Comparison of ENCODE assay signal across 10 mouse cellular contexts in genomic region chr12:56691427-56692079, GRCm38 (mm10). TPM values are rescaled to one million over a fixed set of nuclear protein-coding genes. Genes with fewer than 3 reads are reported as not detected.
DNase-seq lines count a peak whose midpoint lies in the region; ATAC-seq and TF ChIP-seq lines count a peak whose summit lies in the region.
"Had no signal": no experiment of that assay in that cellular context is flagged by ENCODE, and none has a peak within 500 bp of the region (broad histone marks: within the 10 kb centered on the region; RNA-seq: fewer than 3 reads in every experiment).

Pax9 (plus strand) TSS chr12:56691767.

- no peak for TF ChIP-seq POLR2A in brain, embryonic 14.5 days (IDR thresholded peaks at IDR 0.05; ENCODE audit: borderline replicate concordance, extremely low read depth, insufficient read depth, insufficient read length, poor library complexity, severe bottlenecking)

- no peak within 1 kb of the TSS for H3K9ac ChIP-seq in hindbrain, embryonic 11.5 days (ENCODE audit: low read depth, low read length)
- no peak within 1 kb of the TSS for H3K9ac ChIP-seq in hindbrain, embryonic 13.5 days
- H3K9ac ChIP-seq in limb, embryonic 15.5 days = no peak within 1 kb of the TSS

- 0 out of 2 replicates have a peak within 1 kb of the TSS, but pooled peaks have one; percentile 3 for H3K4me2 ChIP-seq in hindbrain, embryonic 11.5 days (replicated peaks; ENCODE audit: low read depth, low read length)
- no peak within 1 kb of the TSS for H3K4me2 ChIP-seq in hindbrain, embryonic 13.5 days
- H3K4me2 ChIP-seq in limb, embryonic 15.5 days = peak within 1 kb of the TSS; percentile 42

- under 1% methylated on average over 31 of the region's 40 CpGs for WGBS in hindbrain, embryonic 11.5 days
- under 1% methylated on average over 39 of the region's 40 CpGs for WGBS in hindbrain, embryonic 13.5 days
- WGBS in limb, embryonic 15.5 days = 1% methylated on average over 40 of the region's 40 CpGs

- no peak for TF ChIP-seq CTCF in E14TG2a.4 (conservative IDR thresholded peaks at IDR 0.05; ENCODE audit: low read length)
- TF ChIP-seq CTCF in brain, embryonic 14.5 days (IDR thresholded peaks at IDR 0.05; ENCODE audit: borderline replicate concordance, extremely low read depth, insufficient read depth, insufficient read length) = no peak

- DNase-seq in hindbrain, embryonic 11.5 days (ENCODE audit: low spot score) = peak; percentile 62
- DNase-seq in brain, embryonic 14.5 days (ENCODE audit: low read depth) = peak; percentile 53
- no peak for DNase-seq in gastrocnemius, postnatal 25 days
- DNase-seq in adrenal gland, adult 8-10 months = no peak
- no peak for DNase-seq in cerebellum, adult 18-20 months
- DNase-seq: kidney, adult 2 months; thymus, postnatal 14 days had no signal

- no peak within 1 kb of the TSS for H3K4me3 ChIP-seq in hindbrain, embryonic 11.5 days (ENCODE audit: low read depth, low read length)
- H3K4me3 ChIP-seq in hindbrain, embryonic 13.5 days = no peak within 1 kb of the TSS; the same call in 1 of the 2 replicates
- peak within 1 kb of the TSS; percentile 43 for H3K4me3 ChIP-seq in E14TG2a.4 (replicated peaks; ENCODE audit: low read length)
- H3K4me3 ChIP-seq in limb, embryonic 15.5 days = peak within 1 kb of the TSS; percentile 28

- no peaks in the 10 kb centered on the region; the same call in 1 of the 2 replicates for H3K4me1 ChIP-seq in hindbrain, embryonic 11.5 days (replicated peaks; ENCODE audit: control insufficient read depth, insufficient read depth, low read length)
- peaks cover 17% of the 10 kb centered on the region for H3K4me1 ChIP-seq in hindbrain, embryonic 13.5 days (replicated peaks)
- peaks cover 61% of the 10 kb centered on the region for H3K4me1 ChIP-seq in E14TG2a.4 (replicated peaks; ENCODE audit: low read depth, low read length)
- H3K4me1 ChIP-seq in limb, embryonic 15.5 days = peaks cover 40% of the 10 kb centered on the region

- H3K36me3 ChIP-seq in hindbrain, embryonic 11.5 days (ENCODE audit: control insufficient read depth, insufficient read depth, low read length) = no peaks in the 10 kb centered on the region
- H3K36me3 ChIP-seq in hindbrain, embryonic 13.5 days = no peaks in the 10 kb centered on the region
- H3K36me3 ChIP-seq in E14TG2a.4 (ENCODE audit: insufficient read depth, low read length) = no peaks in the 10 kb centered on the region
- no peaks in the 10 kb centered on the region for H3K36me3 ChIP-seq in limb, embryonic 15.5 days

- no peak within 1 kb of the TSS for H3K27ac ChIP-seq in hindbrain, embryonic 11.5 days (ENCODE audit: low read depth, low read length)
- no peak within 1 kb of the TSS for H3K27ac ChIP-seq in hindbrain, embryonic 13.5 days
- no peak within 1 kb of the TSS for H3K27ac ChIP-seq in limb, embryonic 15.5 days

- peaks cover 96% of the 10 kb centered on the region for H3K27me3 ChIP-seq in hindbrain, embryonic 11.5 days (ENCODE audit: control insufficient read depth, insufficient read depth, low read length)
- H3K27me3 ChIP-seq in hindbrain, embryonic 13.5 days = peaks cover 99% of the 10 kb centered on the region
- H3K27me3 ChIP-seq in E14TG2a.4 (ENCODE audit: insufficient read depth, low read length) = peaks cover 96% of the 10 kb centered on the region
- H3K27me3 ChIP-seq in limb, embryonic 15.5 days = peaks cover 97% of the 10 kb centered on the region

- no peak for ATAC-seq in hindbrain, embryonic 11.5 days (ENCODE audit: low FRiP score)
- no peak for ATAC-seq in hindbrain, embryonic 13.5 days (ENCODE audit: low FRiP score)
- ATAC-seq in limb, embryonic 15.5 days (ENCODE audit: insufficient number of reproducible peaks, low FRiP score, low TSS enrichment, low read depth) = no peak

- no peaks in the 10 kb centered on the region for H3K9me3 ChIP-seq in hindbrain, embryonic 11.5 days (ENCODE audit: control insufficient read depth, low read length)
- H3K9me3 ChIP-seq in hindbrain, embryonic 13.5 days = no peaks in the 10 kb centered on the region
- no peaks in the 10 kb centered on the region for H3K9me3 ChIP-seq in E14TG2a.4 (ENCODE audit: low read length)
- no peaks in the 10 kb centered on the region for H3K9me3 ChIP-seq in limb, embryonic 15.5 days

RNA-seq across cellular contexts. Expression of gene Pax9, which starts in this region (rescaled TPM):
- 1.4 and 2.5 TPM in 2 replicates for polyA plus RNA-seq in hindbrain, embryonic 11.5 days (2014; fragmentation: Nextera tagmentation; extraction: Ambion mirVana)
- 0.05 and 0.23 TPM in 2 replicates for polyA plus RNA-seq in hindbrain, embryonic 13.5 days (2015; fragmentation: Nextera tagmentation; extraction: Ambion mirVana)
- 0.05 and 0.10 TPM in 2 replicates for polyA plus RNA-seq in brain, embryonic 14.5 days (2012; rRNA removed)
- polyA plus RNA-seq in limb, embryonic 15.5 days (2015; fragmentation: Nextera tagmentation; extraction: Ambion mirVana) = 3.4 and 4.3 TPM in 2 replicates
- total RNA-seq in gastrocnemius, postnatal 25 days (2021) = under 1 TPM in 1 of 2 experiments, not detected in 1; 0.05 TPM
- total RNA-seq in adrenal gland, adult 8-10 months (2022) = not detected
- polyA plus RNA-seq: kidney, adult 2 months had no signal

Comparison
In these comparisons a context has a peak if more than half of its experiments do, and no peak if none do; other contexts are left out.
1. Peak in DNase-seq in brain, embryonic 14.5 days; RNA of the gene not detected or under 1 TPM.
2. H3K4me3 ChIP-seq: peak in E14TG2a.4 (single experiment) and limb, embryonic 15.5 days (single experiment); none in hindbrain, embryonic 11.5 days (single experiment) and hindbrain, embryonic 13.5 days (single experiment).